Mouse (Mus musculus) retina, embryonic 14.5 days (tissue): ENCODE results near the gene Lgi4.

ENCODE experiments used
- DNase-seq: peaks from one replicate; pipeline ENCODE4 v3.0.0-alpha.2; 2015; ENCODE audit warnings: low spot score

Gene Lgi4

DNA sequence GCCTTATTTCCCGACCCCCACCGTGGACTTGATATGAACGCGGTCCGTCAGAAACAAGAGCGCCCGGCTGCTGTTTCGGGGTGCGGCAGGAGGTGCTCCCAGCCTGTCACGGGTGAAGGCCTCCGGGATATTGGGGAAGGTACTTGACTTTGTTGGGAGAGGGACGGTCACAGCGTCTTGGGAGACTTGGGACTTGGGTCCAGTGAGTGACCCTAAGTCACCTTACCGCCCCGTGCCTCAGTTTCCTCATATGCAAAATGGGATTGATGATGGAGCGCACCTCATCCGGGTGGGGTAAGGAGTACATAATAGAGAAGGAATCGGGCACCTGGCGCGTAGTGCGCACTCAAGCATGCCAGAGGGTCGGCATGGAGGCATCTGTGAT is 6.9 kb upstream of the Lgi4 start:
- no peak for DNase-seq

- DNase-seq = peak; percentile 54
Measured at GRCm38 (mm10) chr7:31052636-31053434, 6.3 kb upstream of the Lgi4 start.

DNA sequence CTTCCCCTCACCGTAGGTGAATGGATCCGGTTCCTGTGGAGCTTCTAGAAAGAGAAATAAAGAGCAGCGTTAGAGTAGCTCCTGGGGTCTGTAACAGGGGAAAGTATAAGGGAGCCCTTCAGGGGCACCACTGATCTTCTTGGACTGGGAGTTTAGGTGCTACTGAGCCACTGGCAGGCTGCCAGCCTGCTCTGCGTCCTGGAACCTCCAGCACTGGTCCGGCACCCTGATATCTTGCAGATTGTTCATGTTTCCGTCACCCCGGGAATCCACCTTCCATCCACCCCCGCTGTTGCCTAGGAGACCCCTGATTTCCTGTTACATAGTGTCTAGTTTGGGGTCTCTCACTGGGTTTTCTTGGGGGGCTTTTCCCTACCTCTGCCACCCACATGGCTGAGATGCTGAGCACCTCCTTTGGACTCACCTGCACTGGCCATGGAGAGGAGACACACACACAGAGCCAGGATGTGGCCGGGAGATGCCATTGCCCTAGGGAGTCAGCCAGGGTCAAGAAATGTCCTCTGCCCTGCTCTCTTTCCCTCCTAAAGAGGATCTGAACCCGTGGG is 5.2 kb upstream of the Lgi4 start:
- DNase-seq = no peak

GRCm38 (mm10) chr7:31054661-31055320 is 4.4 kb upstream of the Lgi4 start:
- no peak for DNase-seq

- DNase-seq = peak; percentile 51
Measured at GRCm38 (mm10) chr7:31055354-31055824, 3.8 kb upstream of the Lgi4 start.

DNA sequence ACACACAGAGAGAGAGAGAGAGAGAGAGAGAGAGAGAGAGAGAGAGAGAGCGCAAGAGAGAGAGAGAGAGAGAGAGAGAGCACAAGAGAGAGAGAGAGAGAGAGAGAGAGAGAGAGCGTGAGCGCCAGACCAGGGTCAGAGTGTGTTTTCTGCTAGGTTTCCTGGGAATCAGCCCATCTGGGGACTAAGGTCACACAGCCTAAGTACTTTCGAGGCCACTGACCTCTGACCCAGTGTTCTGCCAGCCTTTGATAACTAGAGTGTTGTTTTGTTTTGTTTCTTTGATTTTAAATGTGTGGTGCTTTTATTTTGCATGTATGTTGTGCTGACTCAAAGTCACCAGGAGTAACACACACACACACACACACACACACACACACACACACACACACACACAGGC is 3.3 kb upstream of the Lgi4 start:
- DNase-seq = no peak

DNA sequence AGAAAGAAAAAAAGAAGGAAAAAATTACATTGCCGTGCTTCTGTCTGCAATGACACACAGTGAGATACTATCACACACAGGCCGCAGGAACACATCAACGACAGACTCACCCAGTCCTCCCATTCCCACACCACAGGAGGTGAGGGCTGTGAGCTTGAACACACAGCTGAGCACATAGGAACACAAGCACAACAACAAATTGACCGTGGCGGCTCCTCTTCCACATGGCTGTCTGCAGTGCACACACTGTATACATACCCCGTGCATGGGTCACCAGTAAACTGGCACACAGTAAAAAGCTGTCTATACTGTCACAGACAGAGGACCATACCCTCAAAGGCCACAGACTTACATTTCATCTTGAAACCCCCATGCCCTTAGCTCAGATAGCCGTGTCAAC is 2.7 kb upstream of the Lgi4 start:
- no peak for DNase-seq

- no peak for DNase-seq
Measured at GRCm38 (mm10) chr7:31057071-31057470, 2.1 kb upstream of the Lgi4 start, which contains the start of gene Fxyd1. Gene Fxyd1, minus strand, starts transcription at chr7:31057199.

DNA sequence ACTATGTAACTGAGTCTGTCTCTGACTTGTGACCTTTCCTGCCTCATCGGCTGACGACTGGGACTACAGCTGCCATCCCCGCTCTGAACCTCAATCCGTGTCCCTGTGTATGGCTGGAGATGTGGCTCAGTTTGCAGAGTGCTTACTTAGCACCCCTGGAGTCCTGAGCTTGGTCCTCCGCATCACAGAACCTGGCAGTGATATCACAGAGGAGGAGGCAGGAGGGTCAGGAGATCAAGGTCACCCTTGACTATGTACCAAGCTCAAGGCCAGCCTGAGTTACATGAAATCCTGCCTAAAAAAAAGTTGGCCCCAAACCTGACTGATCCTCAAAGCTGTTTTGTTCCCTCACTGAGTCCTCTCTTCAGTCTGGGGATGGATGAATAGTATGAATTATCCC is 1.4 kb upstream of the Lgi4 start:
- no peak for DNase-seq

GRCm38 (mm10) chr7:31058211-31058610 is 931 bp upstream of the Lgi4 start:
- no peak for DNase-seq

DNA sequence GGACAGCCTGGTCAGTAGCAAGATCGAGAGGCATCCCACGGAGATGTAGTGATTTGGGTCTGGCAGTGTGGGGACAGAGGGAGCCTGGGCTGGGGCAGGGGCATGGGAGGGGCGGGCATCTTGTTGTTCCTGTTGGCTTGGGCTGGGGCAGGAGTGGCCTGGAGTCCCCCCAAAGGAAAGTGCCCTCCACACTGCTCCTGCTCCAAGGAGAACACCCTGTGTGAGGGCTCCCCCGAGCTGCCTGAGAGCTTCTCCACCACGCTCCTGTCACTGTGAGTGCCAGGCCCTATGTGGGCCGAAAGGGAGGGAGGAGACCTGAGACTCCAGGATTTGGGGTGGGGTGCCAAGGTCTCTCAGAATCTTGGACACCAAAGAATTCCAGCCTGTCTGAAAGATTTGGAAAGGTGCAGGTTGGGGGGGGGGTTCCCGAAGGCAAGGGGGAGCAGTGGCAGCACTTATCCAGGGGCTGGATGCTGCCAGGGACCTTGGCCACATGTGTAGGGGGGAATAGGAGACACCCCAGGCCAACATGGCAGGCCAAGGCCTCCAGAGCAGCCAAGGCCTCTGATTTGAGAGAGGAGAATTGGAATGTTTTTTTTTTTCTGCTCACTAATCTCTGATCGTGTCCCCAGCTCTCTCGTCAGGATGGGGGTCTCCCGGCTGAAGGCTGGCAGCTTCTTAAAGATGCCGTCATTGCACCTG is 928 bp downstream of the Lgi4 start:
- no peak for DNase-seq

DNA sequence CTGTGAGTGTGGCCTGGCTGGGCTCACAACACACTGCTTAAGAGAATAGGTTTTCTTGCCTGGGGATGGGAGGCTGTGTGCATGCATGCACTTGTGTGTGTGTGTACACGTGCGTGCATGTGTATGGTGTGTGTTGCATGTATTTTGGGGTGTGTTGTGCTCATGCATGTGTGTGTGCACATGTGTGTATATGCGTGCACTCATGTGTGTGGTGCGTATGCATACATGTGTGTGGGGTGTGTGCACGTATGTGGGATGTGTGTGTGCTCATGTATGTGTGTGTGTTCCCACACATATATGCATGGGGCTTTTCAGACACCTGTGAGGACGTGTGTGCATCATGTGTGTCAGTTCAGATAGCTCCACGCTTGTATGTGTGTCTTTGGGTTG is 1.5 kb downstream of the Lgi4 start:
- DNase-seq = no peak

DNA sequence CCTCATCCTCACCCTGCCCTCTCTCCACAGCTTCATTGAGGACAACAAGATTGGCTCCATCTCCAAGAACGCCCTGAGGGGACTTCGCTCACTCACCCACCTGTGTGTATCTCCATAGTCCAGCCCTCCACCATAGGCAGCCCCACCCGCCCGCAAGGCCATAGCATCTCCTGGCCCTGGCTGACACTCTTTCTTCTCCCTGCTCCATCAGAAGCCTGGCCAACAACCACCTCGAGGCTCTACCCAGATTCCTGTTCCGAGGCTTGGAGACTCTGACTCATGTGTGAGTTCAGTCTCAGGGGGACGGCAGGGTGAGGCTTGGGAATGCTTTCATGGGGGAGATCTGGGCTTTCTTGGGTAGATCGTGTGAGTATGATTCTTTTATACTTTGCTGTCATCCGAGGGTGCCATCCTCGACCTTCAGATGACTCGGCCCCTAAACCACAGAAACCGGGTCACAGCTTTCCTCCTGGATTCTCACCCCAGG is 4.0 kb downstream of the Lgi4 start:
- DNase-seq = no peak

- no peak for DNase-seq
Measured at GRCm38 (mm10) chr7:31067836-31068235, 8.7 kb downstream of the Lgi4 start.

DNA sequence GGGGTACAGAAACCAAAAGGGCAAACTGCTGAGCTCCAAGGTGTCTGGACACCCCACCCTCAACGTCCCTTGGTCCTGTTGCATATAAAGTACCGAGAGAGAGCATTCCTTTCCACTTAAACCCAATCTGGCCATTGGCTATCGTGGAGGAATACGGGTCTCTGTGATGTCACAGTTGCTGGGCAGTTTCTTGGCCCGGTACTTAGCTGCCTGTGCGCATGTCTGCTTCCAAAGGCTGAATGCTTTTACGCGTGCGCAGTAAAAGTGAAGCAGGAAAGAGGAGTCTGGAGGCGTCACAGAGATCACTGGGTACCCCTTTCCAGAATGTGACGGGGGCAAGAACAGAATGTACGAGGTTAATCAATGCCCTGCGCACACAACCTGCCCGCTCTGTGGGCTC is 10.3 kb downstream of the Lgi4 start:
- DNase-seq = no peak

DNA sequence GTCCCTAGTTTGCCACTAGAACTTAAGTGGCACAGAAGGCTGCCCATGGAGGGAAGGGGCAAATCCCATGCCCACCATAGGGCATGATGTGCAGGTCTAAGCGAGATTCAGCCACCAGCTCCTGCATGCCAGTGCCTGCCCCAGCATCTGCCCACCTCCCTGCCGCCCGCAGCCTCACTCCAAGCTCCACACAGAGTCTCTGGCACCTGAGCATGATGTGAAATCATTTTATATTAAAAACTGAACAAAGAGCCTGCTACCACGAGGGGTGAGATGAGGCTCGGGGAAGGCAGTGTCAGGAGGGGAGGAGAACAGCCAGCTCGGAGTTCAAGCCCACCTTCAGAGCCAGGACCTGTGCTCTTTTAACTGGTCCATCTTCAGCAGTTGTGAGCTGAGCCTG is 11.2 kb downstream of the Lgi4 start:
- no peak for DNase-seq

- DNase-seq = no peak
Measured at GRCm38 (mm10) chr7:31072326-31072725, 13.2 kb downstream of the Lgi4 start.

DNA sequence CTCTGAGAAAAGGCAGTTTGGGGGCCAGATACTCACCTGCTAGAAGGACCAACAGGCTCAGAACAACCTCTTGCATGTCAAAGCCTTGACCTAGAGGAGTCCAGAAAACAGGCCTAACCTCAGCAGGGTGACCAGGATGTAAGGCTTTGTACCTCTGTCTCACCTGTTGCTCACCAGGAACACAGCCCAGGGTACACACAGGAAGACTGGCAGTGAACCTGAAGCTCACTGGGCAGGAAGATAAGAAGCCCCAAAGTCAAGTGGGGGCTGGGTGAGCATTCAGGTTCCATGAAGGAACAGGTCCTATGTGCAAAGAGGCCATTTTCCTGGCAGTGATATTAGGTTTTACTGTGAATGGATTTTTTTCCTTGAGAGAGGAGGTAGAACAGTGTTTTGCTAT is 14.4 kb downstream of the Lgi4 start:
- DNase-seq = no peak

DNA sequence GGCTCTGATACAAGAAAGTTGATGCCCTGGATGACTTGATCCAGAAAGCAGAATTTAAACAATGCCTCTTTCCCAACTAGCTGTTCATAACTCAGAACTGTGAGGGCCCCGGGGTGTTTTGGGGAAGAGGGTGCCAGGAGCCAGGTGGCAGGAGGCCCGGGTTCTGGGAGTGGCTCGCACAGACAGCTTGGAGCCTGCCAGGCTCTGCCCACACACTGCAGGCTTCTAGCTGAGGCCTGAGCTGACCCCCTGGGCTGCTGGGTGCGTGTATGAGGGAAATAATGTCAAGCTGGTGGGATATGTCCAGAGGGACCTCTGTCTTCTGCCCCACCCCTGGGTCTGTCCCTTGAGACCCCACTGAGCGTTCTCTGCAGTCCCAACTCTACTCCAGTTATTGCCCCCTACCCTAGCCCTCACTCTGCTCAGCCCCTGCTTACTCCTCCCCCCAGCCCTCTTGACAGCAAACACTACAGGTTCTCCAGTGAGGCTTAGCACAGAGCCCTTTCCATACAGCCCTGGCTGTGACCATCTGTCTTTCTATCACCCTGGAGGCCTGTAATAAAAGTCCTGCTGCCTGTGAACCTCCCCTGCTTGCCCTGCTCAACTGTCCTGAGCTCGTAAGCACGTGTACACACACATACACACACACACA is 15.0 kb downstream of the Lgi4 start:
- DNase-seq = no peak

- no peak for DNase-seq
Measured at GRCm38 (mm10) chr7:31074713-31075069, 15.5 kb downstream of the Lgi4 start.

- DNase-seq = no peak
Measured at GRCm38 (mm10) chr7:31076492-31076891, 17.4 kb downstream of the Lgi4 start, which contains the start of gene Fxyd3. Gene Fxyd3, minus strand, starts transcription at chr7:31076704.

DNA sequence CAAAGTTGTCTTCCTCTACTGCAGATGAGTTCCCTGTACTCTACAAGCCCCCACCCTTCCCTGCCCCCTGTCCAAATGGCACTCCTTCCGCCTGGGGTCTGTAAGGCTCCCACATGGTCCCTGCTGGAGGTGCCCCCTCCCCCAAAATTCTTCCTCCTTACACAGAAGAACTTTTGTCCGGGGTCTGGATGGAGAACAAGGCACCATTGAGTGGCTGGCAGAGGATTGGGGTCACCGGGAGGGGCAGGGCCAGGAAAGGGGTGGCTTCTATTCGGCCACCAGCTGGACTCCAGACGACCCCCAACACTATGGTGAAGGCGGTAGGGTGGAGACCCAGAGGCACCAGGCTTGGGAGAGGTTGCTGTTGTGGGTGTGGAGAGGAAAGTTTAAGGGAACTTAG is 18.3 kb downstream of the Lgi4 start:
- peak; percentile 63 for DNase-seq
